Mouse (Mus musculus) mammary gland, adult 2 months (tissue): ENCODE data around the gene Cdk9. TPM values are rescaled to one million over a fixed set of nuclear protein-coding genes. Genes with fewer than 3 reads are reported as not detected.

ENCODE experiments used
- polyA plus RNA-seq: library from polyadenylated mRNA; depleted of rRNA; stranded (reverse); fragments of >200 nt; gene quantifications from 2 replicates; pipeline ENCODE4 v1.2.3, GENCODE M21; 2012; ENCODE audit warnings: low replicate concordance; rRNA removed

Cdk9 gene
- 122 and 141 TPM in 2 replicates for polyA plus RNA-seq

DNA sequence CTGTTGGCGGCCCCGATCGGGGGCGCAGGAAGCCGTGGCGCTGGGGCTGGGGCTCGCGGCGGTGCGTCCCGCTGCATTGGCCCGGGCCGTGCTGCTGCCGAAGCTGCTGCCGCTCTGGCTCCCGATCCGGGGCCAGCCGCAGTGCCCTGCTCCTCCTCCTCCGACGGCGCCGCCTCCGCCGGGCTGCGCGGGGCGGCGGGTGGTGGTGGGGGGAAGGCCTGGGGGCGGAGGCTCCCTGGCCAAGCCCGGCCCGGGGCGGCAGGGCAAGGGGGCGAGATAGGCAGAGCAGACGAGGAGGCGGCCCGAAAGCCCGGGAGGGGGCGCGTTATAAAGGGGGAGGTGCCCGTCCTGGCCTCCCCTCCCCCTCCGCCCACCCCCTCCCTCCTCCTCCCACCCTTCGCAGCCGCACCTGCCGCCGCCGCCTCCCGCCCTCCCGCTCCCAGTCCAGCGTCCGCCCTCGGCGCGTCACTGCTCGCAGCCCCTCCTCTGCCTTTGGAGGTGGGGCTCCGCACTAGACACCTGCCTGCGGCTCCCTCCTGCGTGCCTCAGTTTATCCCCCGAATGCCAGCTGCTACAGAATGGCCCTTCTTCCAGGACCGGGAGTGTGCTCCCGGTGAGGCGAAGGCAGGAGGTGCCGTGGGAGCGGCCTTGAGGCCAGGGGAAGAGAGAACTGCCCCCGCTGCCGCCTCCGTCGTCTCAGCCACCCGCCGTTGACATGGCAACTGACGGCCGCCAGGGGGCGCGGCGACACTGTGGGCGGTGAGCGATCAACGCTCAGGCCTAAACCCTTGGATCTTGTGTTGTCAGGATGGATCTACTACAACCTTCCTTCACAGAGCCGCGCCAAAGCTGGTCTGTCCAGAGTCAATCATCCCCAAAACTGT, at the start of gene Cdk9:
Gene Cdk9, minus strand, starts transcription at position 143 of the 884 bp plus-strand sequence.

DNA sequence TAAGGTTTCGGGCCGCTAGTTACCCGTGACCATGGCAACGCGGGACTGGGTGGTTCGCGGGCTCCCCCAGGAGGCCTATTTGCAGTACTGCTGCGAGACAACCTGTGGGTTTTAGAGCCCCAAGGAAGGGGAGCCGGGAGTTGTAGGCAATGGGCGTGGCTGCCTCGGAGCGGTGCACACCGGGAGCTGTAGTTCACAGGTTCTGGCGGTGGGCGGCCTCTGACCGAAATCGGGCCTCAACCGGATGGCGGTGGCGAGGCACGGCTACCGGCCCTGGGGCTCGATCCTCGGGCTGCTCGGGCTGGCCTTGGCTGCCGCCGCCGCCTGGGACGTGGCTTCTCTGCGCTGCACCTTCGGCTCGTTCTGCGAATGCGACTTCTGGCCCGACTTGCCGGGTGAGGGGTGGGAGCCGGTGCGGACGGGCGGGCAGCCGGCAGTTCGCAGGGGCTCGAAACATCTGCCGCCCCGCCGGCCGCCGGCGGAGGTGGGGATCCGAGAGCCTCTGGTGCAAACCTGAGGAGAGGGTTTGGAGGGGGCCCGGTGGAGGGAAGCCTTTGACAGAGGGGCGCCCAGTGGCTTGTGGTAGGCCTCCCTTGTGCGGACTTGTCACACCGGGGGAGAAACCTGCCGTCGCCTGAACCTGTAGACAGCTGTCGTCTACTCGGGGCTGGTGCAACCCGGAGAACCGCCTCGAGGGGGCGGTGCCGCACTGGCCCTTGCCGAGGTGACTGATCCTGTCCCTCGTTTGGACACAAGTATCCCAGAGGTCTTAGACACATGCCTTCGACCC, 44.4 kb upstream of the Cdk9 start, which contains the start of gene Tor2a:
Gene Tor2a, plus strand, starts transcription at position 179 of the 790 bp plus-strand sequence.

DNA sequence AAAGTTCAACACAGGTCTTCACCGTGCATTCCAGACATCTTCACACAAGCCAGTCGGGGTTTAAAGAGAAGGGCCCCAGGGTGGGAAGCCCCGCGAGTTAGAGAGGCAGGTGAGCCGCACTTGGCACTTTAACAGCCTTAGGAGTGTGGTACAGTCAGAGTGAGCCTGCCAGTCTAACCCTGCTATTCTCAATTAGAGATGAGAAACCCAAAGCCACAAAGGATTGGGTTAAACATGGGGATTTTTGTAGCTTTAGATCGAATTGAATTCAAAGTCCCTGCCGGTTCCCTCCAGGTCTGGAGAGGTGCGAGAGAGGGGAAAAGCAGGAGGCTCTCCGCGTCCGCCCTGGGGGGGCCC, 28.0 kb upstream of the Cdk9 start, which contains the start of gene 6330409D20Rik:
Gene 6330409D20Rik, minus strand, starts transcription at position 101 of the 357 bp plus-strand sequence.

DNA sequence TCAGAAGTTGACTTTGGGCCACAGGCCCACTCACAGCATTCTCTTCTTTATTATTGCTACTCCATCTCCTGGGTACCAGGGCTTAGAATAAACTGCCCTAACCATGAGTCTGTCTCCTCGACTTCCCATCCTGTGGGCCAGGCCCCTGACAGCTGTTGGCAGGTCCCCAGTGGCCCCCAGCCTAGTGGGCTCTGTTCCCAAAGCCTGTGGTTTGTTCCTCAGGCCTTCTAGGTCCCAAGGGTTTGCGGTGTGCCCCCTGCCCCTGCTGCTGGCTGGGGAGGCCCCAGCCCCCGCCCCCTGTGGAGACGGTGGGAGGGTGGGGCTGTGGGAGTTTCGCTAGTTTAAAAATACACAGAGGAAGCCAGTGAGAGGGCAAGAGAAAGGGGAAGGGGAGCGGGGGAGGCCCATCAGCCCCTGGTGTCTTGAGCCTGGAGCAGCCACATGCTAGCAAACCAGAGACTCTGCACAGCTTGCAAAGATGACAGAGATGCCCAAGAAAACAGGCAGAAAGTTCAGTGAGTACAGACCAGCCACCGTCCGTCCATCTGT, 7.9 kb upstream of the Cdk9 start, which contains the start of gene Sh2d3c:
Gene Sh2d3c, plus strand, starts transcription at position 375 of the 549 bp plus-strand sequence.

DNA sequence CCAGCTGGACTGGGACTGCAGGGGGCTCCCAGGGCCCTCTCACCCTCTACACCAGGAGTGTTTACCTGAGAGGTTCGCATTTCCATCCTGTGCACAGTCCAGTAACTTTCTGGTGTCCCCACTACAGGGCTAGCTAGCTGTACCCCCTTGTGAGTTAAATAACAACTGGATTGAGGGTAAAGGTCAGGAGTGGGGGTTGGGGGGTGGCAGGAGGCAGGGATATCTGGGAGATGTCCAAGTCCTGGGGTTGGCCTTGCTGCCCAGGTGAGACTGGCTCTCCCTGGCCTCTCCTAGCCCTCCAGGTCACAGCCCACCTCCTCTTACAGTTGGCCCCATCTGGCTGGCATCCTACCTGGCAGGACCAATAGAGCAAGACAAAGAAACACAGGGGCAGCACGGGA, 8.9 kb downstream of the Cdk9 start, which contains the start of gene Fpgs:
Gene Fpgs, minus strand, starts transcription at position 125 of the 401 bp plus-strand sequence.

Other genes with a start within 250 kb of the Cdk9 start
- gene Fam102a, start 177.7 kb downstream of the Cdk9 start, polyA plus RNA-seq, result 32.3 and 66.9 TPM in 2 replicates
- gene Dpm2, start 142.2 kb downstream of the Cdk9 start, polyA plus RNA-seq, result 127 and 170 TPM in 2 replicates
- gene Pip5kl1, start 138.3 kb downstream of the Cdk9 start, polyA plus RNA-seq, result 0.20 TPM in 1 of 2 replicates, not detected in the other
- gene 9430097D07Rik, start 137.4 kb downstream of the Cdk9 start, polyA plus RNA-seq, result not detected in 2 replicates
- 28.7 and 39.7 TPM in 2 replicates for gene St6galnac4, start 126.0 kb downstream of the Cdk9 start, polyA plus RNA-seq
- 69.1 and 77.3 TPM in 2 replicates for gene St6galnac6, start 113.4 kb downstream of the Cdk9 start, polyA plus RNA-seq
- gene Ak1, start 91.3 kb downstream of the Cdk9 start, polyA plus RNA-seq, result 13.3 and 257 TPM in 2 replicates
- gene Eng, start 66.5 kb downstream of the Cdk9 start, polyA plus RNA-seq, result 204 and 247 TPM in 2 replicates
- gene Fpgs, start 8.9 kb downstream of the Cdk9 start, polyA plus RNA-seq, result 58.6 and 75.4 TPM in 2 replicates
- 70.1 and 122 TPM in 2 replicates for gene Sh2d3c, start 8.0 kb upstream of the Cdk9 start, polyA plus RNA-seq
- not detected in 2 replicates for gene 6330409D20Rik, start 27.9 kb upstream of the Cdk9 start, polyA plus RNA-seq
- 65.6 and 109 TPM in 2 replicates for gene Tor2a, start 44.2 kb upstream of the Cdk9 start, polyA plus RNA-seq
- 0.42 and 0.70 TPM in 2 replicates for gene Ttc16, start 62.6 kb upstream of the Cdk9 start, polyA plus RNA-seq
- gene Ptrh1, start 62.7 kb upstream of the Cdk9 start, polyA plus RNA-seq, result 7.6 and 8.0 TPM in 2 replicates
- not detected in 2 replicates for gene Cfap157, start 71.4 kb upstream of the Cdk9 start, polyA plus RNA-seq
- gene Stxbp1, start 134.2 kb upstream of the Cdk9 start, polyA plus RNA-seq, result 10.2 and 13.6 TPM in 2 replicates
- gene Fam129b, start 163.0 kb upstream of the Cdk9 start, polyA plus RNA-seq, result 49.6 and 59.0 TPM in 2 replicates
- 293 and 419 TPM in 2 replicates for gene Rpl12, start 248.5 kb upstream of the Cdk9 start, polyA plus RNA-seq
- 18.9 and 26.2 TPM in 2 replicates for gene Lrsam1, start 248.5 kb upstream of the Cdk9 start, polyA plus RNA-seq